Mouse (Mus musculus) G1E-ER4 (cell line): ENCODE measurements around the gene Prr23a2. TPM values are rescaled to one million over a fixed set of nuclear protein-coding genes. Genes with fewer than 3 reads are reported as not detected.

ENCODE experiments used
- GATA1 ChIP-seq: IDR thresholded peaks from one replicate; pipeline ENCODE4 v1.8.0; 2012; ENCODE audit warnings: low read length, inconsistent platforms
- polyA plus RNA-seq: library from polyadenylated mRNA; stranded (reverse); fragments of >175 nt; gene quantifications from 2 replicates; pipeline ENCODE4 v1.2.3, GENCODE M21; 2012

Gene Prr23a2
- polyA plus RNA-seq: not detected in 2 replicates

GRCm38 (mm10) chr9:98856210-98856609 is at the start of gene Prr23a2:
TSS of gene Prr23a2 (plus strand) at chr9:98856494.
- no peak for TF ChIP-seq GATA1

- no peak for TF ChIP-seq GATA1
Observed at GRCm38 (mm10) chr9:98807631-98808030, 48.7 kb upstream of the Prr23a2 start.

DNA sequence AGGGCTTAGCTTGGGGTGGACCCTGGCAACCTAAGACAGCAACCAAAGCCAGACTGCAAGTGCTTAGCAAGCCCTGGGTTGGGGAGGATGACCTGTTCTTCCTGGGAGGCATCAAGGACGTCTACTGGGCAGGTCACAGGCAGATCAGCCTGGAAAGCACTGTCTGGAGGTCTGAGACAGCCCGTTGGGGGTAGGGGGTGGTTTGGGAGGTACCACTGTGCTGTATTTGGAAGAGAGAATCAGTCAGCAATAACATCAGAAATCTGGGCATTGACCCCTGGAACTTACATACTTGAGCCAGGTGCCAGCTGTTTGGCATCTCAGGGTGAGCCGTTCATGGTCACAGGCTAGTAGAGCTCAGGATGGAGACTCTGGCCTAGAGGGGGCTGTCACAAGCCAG is 40.2 kb upstream of the Prr23a2 start:
- TF ChIP-seq GATA1: no peak

DNA sequence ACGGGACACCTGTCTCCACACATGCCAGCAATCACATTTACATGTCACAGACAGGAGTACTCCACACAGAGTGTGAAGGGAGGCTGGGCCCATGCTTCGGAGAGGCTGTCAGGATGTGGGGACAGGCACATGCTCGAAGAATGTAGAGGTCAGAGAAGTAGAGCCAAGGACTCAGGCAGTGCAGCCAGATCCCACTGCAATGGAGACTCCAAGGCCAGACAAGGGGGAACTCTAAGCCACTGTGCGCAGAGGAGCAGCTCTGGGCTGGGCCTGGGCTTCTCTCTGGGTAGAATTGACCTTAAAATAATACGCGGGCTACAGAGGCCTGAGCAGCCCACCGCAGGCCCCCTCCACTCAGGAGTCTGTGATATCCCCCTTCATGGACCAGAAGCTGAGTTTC is 38.7 kb upstream of the Prr23a2 start:
- no peak for TF ChIP-seq GATA1

DNA sequence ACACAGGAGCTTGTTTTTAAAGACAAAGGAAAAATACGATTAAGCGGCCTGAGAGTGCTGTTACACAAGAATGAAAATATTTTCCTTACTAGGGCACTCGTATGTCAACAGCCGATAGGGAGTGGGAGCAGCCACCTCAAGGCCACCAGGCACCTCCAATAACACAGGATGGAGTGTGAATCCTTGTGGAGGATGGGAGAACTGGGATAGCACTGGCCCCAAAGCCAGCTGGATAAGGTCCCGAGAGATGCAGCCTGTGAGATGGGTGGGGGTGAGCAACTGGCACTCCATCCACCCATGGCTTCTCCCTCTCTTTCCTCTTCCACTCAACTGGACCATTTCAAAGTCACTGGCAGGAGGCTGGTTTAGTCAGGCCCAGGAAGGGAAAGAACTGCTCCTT is 37.3 kb upstream of the Prr23a2 start:
- TF ChIP-seq GATA1: no peak

- TF ChIP-seq GATA1: no peak
Observed at GRCm38 (mm10) chr9:98819481-98819880, 36.8 kb upstream of the Prr23a2 start.

DNA sequence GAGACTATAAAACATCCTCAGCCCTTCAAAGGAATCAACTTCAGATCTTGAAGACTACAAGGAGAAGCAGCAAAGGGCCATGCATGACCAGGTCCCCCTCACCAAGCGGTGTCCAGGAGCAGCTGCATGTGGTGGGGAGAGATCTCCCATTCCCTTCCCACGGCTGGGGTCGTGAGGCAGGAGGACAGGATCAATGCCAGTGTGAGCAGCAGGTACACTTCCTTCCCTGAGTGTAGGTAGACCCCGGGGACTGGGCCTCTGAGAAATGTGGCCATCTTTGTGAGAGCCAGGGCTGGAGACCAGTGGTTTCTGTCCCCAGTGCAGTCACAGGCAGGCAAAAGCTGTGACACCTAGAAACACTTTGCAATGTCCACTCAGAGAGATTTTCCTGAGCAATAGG is 35.8 kb upstream of the Prr23a2 start:
- no peak for TF ChIP-seq GATA1

GRCm38 (mm10) chr9:98821067-98821466 is 35.2 kb upstream of the Prr23a2 start:
- no peak for TF ChIP-seq GATA1

GRCm38 (mm10) chr9:98823805-98824204 is 32.5 kb upstream of the Prr23a2 start:
- no peak for TF ChIP-seq GATA1

- no peak for TF ChIP-seq GATA1
Observed at GRCm38 (mm10) chr9:98829508-98829907, 26.8 kb upstream of the Prr23a2 start.

DNA sequence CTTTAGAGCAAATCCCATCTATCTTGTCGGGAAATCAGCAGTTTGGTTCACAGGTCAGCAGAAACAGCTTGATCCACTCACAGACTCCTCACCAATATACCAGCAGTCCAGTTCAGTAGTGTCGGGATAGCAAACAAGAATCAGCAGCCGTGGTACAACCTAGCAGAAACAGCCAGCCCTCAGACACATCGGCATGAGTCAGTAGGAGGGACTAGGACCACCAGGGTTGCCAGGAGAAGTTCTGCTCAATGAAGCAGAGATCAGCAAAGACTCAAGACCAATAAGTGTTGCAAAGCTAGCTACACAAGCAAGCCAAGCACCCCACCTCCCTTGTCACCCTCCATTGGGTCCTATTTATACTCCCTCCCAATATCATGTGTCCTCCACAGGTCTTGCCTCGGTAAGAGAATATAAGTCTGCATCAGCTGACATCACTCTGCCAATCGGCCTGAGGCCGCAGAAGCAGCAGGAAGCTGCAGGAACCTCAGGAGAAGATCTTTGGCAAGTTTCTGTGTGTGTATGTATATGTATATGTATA is 18.7 kb upstream of the Prr23a2 start:
- no peak for TF ChIP-seq GATA1

- no peak for TF ChIP-seq GATA1
Observed at GRCm38 (mm10) chr9:98842117-98842516, 14.2 kb upstream of the Prr23a2 start, which contains the start of gene Prr23a1. TSS of gene Prr23a1 (plus strand) at chr9:98842503.

DNA sequence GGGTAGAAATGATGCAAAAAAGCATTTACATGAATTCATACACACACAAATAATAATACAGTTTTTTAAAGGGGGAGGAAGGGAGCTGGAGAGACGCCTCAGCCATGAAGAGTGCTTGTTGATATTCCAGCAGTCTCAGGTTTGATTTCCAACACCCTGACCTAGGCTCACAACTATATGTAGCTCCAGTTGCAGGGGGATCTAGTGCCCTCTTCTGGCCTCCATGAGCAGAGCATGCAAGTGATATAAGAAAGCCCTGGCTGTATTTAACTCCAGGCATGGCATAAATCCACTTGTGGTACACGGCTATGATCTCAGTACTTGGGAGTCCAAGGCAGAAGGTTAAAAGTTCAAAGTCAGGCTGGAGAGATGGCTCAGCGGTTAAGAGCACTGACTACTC is 7.2 kb downstream of the Prr23a2 start:
- TF ChIP-seq GATA1: no peak

DNA sequence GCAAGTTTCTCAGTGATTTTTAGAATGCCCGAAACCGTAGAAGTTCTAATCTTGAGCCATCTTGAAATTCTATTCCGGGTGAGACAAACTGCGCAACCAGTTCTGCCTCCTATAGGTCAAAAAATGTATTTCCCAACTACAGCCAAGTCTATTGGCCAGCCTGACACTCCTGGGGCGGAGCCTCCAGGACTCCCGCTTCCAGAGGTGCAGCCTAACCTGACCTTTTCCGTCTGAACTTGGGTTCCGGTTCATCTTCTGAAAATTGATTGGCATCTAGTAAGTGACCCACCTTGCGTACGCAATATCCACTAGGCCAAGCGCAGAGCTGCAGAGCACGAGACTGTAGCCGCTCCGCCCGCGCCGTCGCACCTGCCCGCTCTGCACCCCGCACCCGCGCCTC is 8.3 kb downstream of the Prr23a2 start, which contains the start of gene Prr23a3:
Prr23a3 (plus strand) TSS at position 197 of the 400 bp plus-strand sequence.
- TF ChIP-seq GATA1: no peak

DNA sequence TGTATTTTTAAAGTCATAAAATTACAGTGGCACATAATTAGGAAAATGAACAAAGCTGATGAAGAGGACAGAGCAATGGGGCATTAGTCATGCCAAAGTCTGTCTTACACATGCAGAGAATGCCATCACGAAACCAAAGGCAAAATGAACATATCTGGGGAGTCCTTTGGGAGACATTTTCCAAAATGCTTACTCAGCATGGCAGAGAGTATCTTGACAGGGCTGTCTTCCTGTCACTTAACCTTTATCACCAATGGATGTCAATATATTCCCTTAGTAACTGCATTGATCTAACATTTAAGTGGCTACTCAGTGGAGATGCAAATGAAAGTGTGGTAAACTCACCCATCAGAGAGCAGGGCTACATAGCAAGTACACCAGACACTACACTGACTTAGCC is 45.2 kb downstream of the Prr23a2 start:
- no peak for TF ChIP-seq GATA1

DNA sequence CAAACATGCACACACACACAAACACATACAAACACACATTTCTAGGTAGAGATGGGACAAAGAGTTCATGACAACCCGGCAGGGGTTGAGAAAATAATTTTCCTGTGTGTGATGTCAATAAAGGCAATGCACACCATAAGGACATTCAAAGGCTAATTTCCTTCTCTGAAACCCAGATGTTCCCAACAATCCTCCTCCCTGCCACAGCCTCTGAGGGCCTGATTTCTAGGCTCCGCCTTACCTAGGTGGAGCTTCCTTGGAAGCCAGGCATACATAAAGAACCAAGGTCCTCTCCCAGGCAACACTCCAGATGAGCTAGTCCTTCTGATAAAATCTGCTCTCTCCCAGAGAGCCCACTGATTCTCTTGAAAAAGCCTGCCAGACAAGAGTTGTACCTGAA is 46.5 kb downstream of the Prr23a2 start, which contains the start of gene 7420426K07Rik:
7420426K07Rik (plus strand) TSS at position 301 of the 400 bp plus-strand sequence.
- no peak for TF ChIP-seq GATA1

Other genes starting within 250 kb of the Prr23a2 start
- not detected in 2 replicates for gene Prr23a1, start 14.0 kb upstream of the Prr23a2 start, polyA plus RNA-seq
- gene Prr23a3, start 8.3 kb downstream of the Prr23a2 start, polyA plus RNA-seq: not detected in 2 replicates
- gene 7420426K07Rik, start 46.6 kb downstream of the Prr23a2 start, polyA plus RNA-seq: not detected in 2 replicates
- gene Foxl2, start 98.8 kb downstream of the Prr23a2 start, polyA plus RNA-seq: not detected in 2 replicates
- 19.9 and 31.0 TPM in 2 replicates for gene Faim, start 129.9 kb downstream of the Prr23a2 start, polyA plus RNA-seq
- not detected in 2 replicates for gene Gm1123, start 179.2 kb downstream of the Prr23a2 start, polyA plus RNA-seq